Mouse (Mus musculus): ENCODE data around the gene Brinp3.
"Not testable (repeated sequence)": the region's sequence is repeated elsewhere in the genome, so short reads cannot be mapped to it uniquely, and the experiment has no call there.

Gene Brinp3

DNA sequence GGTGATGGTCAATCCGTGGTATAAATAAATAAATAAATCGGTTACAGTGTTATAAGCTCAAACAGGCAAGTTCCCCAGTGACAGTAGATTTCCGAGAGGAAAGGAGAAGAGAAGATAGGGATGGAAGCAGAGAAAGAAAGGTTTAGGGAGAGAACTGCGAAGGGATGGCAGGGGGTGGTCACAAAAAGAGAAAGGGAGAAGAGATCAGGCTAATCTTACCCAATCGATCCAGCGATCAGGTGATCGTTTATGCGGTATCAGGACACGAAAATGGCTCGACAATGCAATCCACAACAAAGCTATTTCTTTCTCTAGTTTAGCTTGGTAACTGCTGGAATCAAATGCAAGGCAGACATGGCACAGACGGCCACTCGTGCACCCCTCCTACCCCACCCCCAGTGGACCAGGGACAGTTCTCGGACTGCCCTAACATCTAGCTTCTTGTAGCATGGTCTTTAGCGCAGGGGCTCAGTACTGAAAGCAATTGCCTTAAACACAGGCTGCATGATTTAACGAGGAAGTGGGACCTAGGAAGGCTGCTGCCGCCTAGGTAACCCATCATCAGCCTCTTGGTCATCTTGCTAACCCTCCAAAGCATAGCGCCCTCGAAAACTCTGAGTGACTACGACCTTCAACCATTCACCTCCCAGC, at the start of gene Brinp3:
Brinp3 (plus strand) TSS at position 80 of the 651 bp plus-strand sequence.
- no peak for DNase-seq

- DNase-seq: no peak
Measured at GRCm38 (mm10) chr1:146494221-146494620, 339 bp upstream of the Brinp3 start.

DNA sequence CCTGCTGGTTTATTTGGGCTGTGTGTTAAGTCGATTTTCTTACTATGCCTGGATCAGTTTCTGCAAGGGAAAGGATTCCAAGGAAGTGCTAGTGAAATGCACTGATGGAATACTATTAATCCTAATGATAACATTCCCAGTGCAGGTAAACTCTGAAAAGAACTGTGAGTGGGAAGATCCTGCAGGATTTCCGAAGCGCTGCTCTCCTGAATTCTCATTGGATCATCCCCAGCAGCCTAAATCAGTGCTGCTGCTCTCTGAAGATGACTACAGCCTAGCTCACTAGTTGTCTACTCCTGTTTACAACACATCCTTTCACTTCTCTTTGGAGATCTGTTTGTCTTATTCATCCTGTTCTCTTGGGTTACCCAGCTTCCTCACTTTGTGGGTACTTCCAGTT, 826 bp downstream of the Brinp3 start:
- no peak for DNase-seq

DNA sequence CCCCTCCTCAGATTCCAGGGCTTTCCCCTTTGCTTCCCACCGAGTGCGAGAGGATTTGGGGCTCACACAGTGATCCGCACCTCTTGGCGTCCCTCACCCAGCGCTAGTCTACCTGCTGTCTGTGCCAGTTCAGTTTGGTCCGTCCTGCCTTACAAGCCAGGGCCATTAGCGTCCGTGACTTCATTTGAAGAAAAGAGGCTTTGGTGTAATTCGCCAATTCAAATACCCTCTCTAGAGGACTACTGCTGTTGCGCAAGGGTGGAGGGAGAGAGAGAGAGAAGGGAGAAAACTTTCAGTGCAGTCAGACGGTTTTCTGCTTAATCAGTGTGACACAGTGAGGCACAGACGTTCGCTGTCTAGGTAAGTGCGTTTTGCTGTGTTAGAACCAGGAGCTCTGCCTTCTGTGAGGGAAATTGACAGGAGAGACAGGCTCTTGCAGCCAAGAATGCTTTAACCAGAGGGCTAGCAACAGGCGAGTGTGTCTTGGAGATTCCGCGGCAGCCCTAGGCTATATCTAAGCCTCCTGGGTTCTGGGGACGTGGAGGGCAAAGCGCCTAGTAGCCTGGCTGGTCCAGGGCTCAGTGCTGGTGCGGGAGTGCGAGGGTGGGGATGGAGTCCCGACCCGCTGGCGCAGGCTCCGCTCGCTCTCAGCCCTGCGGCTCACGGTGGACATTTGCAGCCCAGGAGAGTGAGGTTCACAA, 3.0 kb downstream of the Brinp3 start:
- no peak for DNase-seq

DNA sequence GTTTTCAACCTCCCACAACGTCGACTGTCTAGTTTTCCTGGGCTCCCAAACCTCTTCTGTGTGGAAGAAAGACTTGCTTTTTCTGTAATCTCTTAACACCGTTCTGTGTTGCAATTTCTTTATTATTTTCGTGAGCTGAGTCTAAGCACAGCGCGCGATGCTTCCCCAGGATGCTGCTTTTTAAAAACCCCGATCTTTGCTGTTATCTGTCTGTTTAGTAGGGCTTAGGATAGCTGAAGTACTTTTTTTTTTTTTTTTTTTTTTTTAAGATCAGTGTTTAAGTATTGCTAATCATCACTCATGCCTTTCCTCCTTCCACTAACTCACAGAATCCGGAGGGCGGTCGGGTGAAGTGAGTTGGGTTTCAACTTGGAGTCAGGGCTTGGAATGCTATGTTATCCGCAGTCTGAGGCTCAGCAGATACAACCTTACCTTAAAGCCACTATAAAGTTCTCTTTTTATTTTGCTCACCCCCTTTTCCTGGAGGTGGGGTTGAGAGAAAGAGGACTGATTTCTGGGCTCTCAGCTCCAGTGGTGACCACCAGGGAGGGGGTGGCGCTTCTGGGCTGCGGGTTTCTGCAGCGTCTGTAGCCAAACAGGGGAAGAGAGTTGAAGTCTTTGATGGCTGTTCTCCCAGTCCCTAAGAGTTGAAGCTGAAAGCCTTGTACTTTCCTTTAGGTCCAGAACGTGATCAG, 3.7 kb downstream of the Brinp3 start:
- DNase-seq: no peak

DNA sequence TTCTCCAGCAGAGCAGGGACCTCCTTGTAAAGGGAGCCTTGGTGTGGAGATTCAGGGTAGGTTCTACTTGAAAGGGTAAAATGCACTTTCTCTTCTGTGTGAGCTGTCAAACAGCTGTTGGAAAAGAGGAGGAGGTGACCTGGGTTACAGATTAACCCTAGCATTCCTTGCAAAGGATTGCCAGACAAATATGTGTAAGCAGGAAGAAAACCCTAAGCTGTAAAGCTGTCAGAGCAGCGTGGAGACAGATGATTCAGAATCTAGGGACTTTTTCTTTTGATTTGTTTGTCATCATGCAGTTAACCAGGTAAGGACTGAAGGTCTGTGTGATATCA, 4.2 kb downstream of the Brinp3 start:
- no peak for DNase-seq

- DNase-seq: no peak
Measured at GRCm38 (mm10) chr1:146515377-146515776, 20.8 kb downstream of the Brinp3 start.

GRCm38 (mm10) chr1:146523727-146524573, 29.4 kb downstream of the Brinp3 start:
- DNase-seq: no peak

DNA sequence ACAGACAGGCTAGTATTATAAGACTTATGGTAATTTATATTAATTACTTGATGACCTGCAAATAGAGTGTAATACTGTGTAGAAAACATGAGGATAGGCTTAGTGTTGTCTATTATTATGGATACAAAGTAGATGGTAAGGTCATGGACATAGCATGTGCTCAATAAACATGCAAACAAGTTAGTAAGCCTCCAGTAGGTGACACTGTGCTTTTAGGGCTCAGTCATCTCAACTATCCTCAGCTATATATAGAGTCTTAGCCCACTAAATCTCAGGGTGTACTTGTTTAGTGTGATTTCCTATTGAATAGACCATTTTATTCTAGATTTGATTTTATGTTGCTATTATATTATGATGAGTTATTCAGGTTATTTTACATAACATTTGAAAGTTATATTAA, 34.0 kb downstream of the Brinp3 start:
- DNase-seq: no peak

GRCm38 (mm10) chr1:146546847-146547428, 52.4 kb downstream of the Brinp3 start:
- no peak for DNase-seq

DNA sequence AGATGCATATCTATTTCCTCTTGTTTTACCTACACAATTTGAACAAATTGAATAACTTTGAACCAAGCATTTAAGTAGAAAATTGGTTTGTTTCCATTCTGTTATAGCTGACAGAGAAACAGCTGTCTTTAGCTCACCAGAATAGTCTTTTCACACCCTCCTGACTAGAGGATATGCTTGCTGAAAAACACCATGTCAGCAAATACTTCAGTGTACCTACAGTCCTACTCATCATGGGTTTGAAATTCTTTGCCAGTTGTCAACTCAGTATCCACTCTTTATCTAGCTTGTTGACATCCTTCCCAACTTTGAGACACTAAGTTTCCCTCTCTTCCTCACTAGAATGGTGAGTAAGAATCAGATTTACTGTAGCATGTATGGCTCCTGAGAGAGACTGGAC, 62.4 kb downstream of the Brinp3 start:
- DNase-seq: no peak

DNA sequence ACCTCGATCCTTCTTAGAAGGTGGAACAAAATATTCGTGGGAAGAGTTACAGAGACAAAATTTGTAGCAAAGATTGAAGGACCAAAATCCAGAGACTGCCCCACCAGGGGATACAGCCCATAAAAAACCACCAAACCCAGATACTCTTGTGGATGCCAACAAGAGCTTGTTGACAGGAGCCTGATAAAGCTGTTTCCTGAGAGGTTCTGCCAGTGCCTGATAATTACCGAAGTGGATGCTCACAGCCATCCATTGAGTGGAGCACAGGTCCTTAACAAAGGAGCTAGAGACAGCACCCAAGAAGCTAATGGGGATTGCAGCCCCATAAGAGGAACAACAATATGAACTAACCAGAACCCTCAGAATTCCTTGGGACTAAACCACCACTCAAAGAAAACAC, 67.6 kb downstream of the Brinp3 start:
- DNase-seq: no peak

DNA sequence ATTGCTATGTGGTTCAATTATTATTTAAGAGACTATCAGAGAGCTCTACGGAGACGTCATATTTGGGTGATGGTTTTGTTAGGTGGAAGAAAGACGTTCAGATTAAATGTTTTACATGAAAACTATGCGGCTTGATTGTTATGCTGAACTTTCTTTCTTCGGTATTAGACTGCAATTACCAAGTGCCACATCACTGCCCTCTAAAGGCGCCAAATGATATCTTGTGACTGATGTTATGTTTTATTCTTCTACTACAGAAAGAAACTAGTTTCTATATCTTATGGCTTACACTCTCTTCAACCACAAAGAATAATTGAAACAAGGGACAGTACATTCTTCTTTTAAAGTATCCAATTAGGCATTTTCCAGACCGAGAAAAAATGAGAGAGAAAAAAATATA, 89.6 kb downstream of the Brinp3 start:
- no peak for DNase-seq

DNA sequence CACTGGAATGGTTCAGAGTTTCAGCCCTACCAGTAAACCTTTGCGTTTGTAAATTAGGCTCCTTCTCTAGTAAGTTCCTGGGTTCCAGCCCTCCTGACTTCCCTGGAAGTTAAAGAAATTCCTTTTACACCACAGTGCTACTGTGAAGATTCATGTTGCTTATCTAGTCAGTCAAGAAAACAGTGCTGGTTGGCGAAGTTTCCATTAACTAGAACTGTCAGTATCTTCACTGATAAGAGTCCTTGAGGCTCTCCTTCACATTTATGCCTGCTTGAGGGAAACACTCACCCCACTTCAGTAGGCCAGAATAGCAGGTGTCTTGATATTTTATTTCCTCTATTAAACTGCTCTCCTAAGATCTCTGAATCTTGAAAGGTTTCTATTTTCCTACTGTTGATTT, 138.3 kb downstream of the Brinp3 start:
- DNase-seq: no peak

DNA sequence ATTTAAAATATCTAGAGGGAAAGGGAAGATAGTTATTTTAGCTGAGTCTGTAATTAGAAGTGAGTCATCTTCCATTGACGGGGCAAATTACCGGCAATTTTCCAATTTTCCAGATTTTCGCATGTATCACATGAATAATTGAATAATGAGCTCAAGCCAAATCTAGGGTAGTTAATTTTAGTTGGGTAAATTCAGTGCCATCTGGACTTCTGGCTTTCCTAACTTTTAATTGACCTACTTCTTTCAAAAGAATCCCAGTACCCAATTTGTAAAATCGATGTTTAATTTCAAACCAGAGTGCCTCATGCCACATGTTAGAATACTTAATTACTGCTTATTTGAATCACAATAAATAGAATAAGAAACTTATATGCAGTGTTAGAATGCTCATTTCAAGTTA, 162.7 kb downstream of the Brinp3 start:
- no peak for DNase-seq

DNA sequence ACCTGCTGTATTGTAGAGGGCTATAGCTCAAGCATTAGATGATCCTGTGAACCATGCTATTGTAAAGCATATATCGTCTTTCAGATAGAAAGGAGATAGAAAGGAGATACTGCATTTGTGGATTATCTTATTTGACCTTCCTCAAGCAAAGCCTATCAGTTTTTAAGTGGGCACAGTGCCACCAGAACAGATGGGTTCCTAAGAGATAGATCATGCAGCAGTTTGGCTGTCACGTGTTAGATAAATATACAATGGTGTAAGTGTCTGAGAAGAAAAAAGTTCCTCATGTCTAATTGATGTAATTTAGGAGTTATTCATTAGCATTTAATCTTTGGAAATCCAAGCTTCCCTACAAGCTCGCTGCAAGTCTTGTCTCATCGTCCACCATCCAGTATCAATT, 206.2 kb downstream of the Brinp3 start:
- DNase-seq: no peak

GRCm38 (mm10) chr1:146719556-146719955, 225.0 kb downstream of the Brinp3 start:
- no peak for DNase-seq

GRCm38 (mm10) chr1:146724784-146725513, 230.4 kb downstream of the Brinp3 start:
- not testable (repeated sequence) for DNase-seq

DNA sequence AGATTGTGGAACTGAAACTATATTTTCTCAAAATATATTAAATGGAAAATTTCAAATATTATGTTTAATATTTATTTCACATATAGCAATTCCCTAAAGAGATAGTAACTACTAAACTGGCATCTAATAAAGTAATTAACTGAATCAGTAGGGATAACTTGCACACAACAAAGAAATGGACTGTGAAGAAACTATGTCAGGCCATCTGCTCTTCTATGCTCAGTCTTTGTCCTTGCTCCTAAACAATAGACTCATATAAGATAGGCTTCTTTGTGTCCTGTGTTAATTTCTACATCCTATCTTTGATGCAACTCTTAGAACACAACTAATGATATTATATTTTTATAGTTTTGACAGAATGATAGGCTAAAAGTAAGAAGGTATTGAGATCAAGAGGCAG, 256.5 kb downstream of the Brinp3 start:
- no peak for DNase-seq

GRCm38 (mm10) chr1:146783259-146783658, 288.7 kb downstream of the Brinp3 start:
- DNase-seq: no peak

DNA sequence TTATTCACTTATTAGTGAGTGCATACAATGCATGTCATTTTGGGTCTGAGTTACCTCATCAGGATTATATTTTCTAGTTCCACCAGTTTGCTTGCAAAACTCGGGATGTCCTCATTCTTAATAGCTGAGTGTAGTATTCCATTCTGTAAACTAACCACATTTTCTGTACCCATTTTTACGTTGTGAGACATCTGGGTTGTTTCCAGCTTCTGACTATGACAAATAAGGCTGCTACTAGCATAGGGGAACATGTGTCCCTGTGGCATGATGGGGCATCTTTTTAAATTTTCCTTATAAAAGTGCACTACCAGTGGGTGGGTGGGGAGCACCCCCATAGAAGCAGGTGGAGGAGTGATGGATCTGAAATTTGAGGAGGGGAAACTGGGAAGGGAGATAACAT, 292.7 kb downstream of the Brinp3 start:
- no peak for DNase-seq

DNA sequence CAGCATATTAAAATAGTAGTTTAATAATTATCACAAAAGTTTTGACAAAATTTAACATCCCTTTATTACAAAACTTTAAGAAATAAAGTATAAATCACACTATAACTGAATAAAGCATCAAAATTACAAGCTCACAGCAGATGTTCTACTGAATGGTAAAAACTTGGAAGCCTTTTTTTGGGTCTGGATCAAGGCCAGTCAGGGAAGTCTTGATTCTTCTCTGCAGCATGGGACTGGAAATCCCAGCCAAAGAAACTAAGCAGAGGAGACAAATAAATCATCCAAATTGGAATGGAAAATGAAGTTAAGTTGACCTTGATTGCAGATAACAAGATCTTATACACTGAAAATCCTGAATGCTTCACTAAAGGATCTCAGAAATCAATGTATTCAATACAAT, 298.3 kb downstream of the Brinp3 start:
- no peak for DNase-seq

Measured in thymus, postnatal 14 days (tissue).